Mouse (Mus musculus) embryonic facial prominence, embryonic 11.5 days (tissue): ENCODE measurements around the gene Gm10639. TPM values are rescaled to one million over a fixed set of nuclear protein-coding genes. Genes with fewer than 3 reads are reported as not detected.
A peak's percentile ranks its signal among the peaks of the same experiment; 100 is the strongest.
"Not testable (repeated sequence)": the region's sequence is repeated elsewhere in the genome, so short reads cannot be mapped to it uniquely, and the experiment has no call there.

Experiments used
- ATAC-seq: fragments of 200-750 bp; cut with Nextera tagmentation; replicated peaks from 2 replicates; pipeline ENCODE4 v1.8.0; 2017; ENCODE audit warnings: low read depth; ENCODE audit not compliant: insufficient number of reproducible peaks, low FRiP score, low TSS enrichment
- DNase-seq: peaks from one replicate; pipeline ENCODE4 v3.0.0-alpha.2; 2015; ENCODE audit warnings: low spot score
- H3K27ac ChIP-seq: fragments of 300-500 bp; sonication (generic); replicated peaks from 2 replicates; pipeline ENCODE4 v1.5.1; 2014; ENCODE audit warnings: mild to moderate bottlenecking, low read depth, low read length, control low read depth
- H3K27me3 ChIP-seq: fragments of 300-500 bp; sonication (generic); 2 replicates; pipeline ENCODE4 v1.6.1; 2014; ENCODE audit warnings: mild to moderate bottlenecking, low read length, moderate library complexity, mixed read lengths; ENCODE audit not compliant: control insufficient read depth, insufficient read depth
- H3K36me3 ChIP-seq: fragments of 300-500 bp; sonication (generic); replicated peaks from 2 replicates; pipeline ENCODE4 v1.6.1; 2014; ENCODE audit warnings: low read depth, mild to moderate bottlenecking, low read length, moderate library complexity, mixed read lengths; ENCODE audit not compliant: control insufficient read depth, insufficient read depth
- H3K4me1 ChIP-seq: fragments of 300-500 bp; sonication (generic); 2 replicates; pipeline ENCODE4 v1.6.1; 2014; ENCODE audit warnings: low read length, mixed read lengths; ENCODE audit not compliant: control insufficient read depth, insufficient read depth
- H3K4me2 ChIP-seq: fragments of 300-500 bp; sonication (generic); 2 replicates; pipeline ENCODE4 v1.6.1; 2014; ENCODE audit warnings: low read depth, mild to moderate bottlenecking, control low read depth, low read length, moderate library complexity
- H3K4me3 ChIP-seq: fragments of 300-500 bp; sonication (generic); 2 replicates; pipeline ENCODE4 v1.5.1; 2014; ENCODE audit warnings: low read depth, low read length, control low read depth
- H3K9ac ChIP-seq: fragments of 300-500 bp; sonication (generic); replicated peaks from 2 replicates; pipeline ENCODE4 v1.6.1; 2014; ENCODE audit warnings: mild to moderate bottlenecking, control low read depth, low read length
- H3K9me3 ChIP-seq: fragments of 300-500 bp; sonication (generic); replicated peaks from 2 replicates; pipeline ENCODE4 v1.6.1; 2016; ENCODE audit warnings: mild to moderate bottlenecking, low read length, inconsistent platforms, mixed read lengths; ENCODE audit not compliant: control insufficient read depth
- WGBS: fragments of 180-500 bp; shearing (Covaris S2); extraction: QIAGEN DNeasy Blood & Tissue Kit; methylation state at CpG from one replicate; pipeline ENCODE4 v1.1.7; 2014; 5-methylcytosine and 5-hydroxymethylcytosine counted together
- polyA plus RNA-seq: library from polyadenylated mRNA; unstranded; fragments of >200 nt; fragmentation: Nextera tagmentation; extraction: Ambion mirVana; gene quantifications from 2 replicates; pipeline ENCODE4 v1.2.1, GENCODE M21; 2014

The Gm10639 gene
- polyA plus RNA-seq, 1 experiment from 2014 or later: not detected

GRCm38 (mm10) chr9:78327289-78327688 lies 37.6 kb downstream of the Gm10639 start, which contains the start of gene Omt2b:
TSS of gene Omt2b (plus strand) at chr9:78327589.
- not testable (repeated sequence) for ATAC-seq, H3K36me3 ChIP-seq, H3K4me2 ChIP-seq, H3K9ac ChIP-seq, H3K9me3 ChIP-seq, H3K27ac ChIP-seq, DNase-seq, H3K27me3 ChIP-seq, H3K4me1 ChIP-seq, H3K4me3 ChIP-seq
- 88% methylated on average over 1 of the region's 1 CpGs for WGBS

GRCm38 (mm10) chr9:78337050-78337449 lies 47.3 kb downstream of the Gm10639 start:
- not testable (repeated sequence) for ATAC-seq, H3K36me3 ChIP-seq

GRCm38 (mm10) chr9:78340324-78340723 lies 50.6 kb downstream of the Gm10639 start:
- WGBS: 8% methylated on average over 8 of the region's 8 CpGs
- DNase-seq: peak; percentile 69

More at GRCm38 (mm10) chr9:78337050-78337449, 47.3 kb downstream of the Gm10639 start:
- not testable (repeated sequence) for H3K4me2 ChIP-seq, H3K9me3 ChIP-seq, H3K27me3 ChIP-seq, H3K4me3 ChIP-seq, DNase-seq, H3K27ac ChIP-seq, H3K4me1 ChIP-seq, H3K9ac ChIP-seq

GRCm38 (mm10) chr9:78342494-78342893 lies 52.8 kb downstream of the Gm10639 start:
- H3K27ac ChIP-seq, H3K4me3 ChIP-seq, H3K4me2 ChIP-seq, H3K9ac ChIP-seq, DNase-seq, H3K4me1 ChIP-seq, H3K9me3 ChIP-seq, ATAC-seq, H3K27me3 ChIP-seq, H3K36me3 ChIP-seq: not testable (repeated sequence)
- WGBS: 90% methylated on average over 4 of the region's 4 CpGs

More at GRCm38 (mm10) chr9:78340324-78340723, 50.6 kb downstream of the Gm10639 start:
- not testable (repeated sequence) for H3K36me3 ChIP-seq, H3K27ac ChIP-seq, H3K9ac ChIP-seq, H3K9me3 ChIP-seq, H3K4me1 ChIP-seq, H3K4me3 ChIP-seq, ATAC-seq, H3K27me3 ChIP-seq, H3K4me2 ChIP-seq

- H3K4me1 ChIP-seq, H3K4me3 ChIP-seq, H3K9ac ChIP-seq, H3K36me3 ChIP-seq, DNase-seq, H3K27me3 ChIP-seq, H3K4me2 ChIP-seq, ATAC-seq, H3K27ac ChIP-seq, H3K9me3 ChIP-seq: not testable (repeated sequence)
- WGBS: 86% methylated on average over 9 of the region's 9 CpGs
Measured at GRCm38 (mm10) chr9:78343055-78343454, 53.3 kb downstream of the Gm10639 start.

GRCm38 (mm10) chr9:78345235-78345634 lies 55.5 kb downstream of the Gm10639 start:
- not testable (repeated sequence) for H3K4me3 ChIP-seq, H3K27me3 ChIP-seq, H3K9me3 ChIP-seq, H3K27ac ChIP-seq, DNase-seq, H3K4me2 ChIP-seq, H3K9ac ChIP-seq, H3K4me1 ChIP-seq, H3K36me3 ChIP-seq, ATAC-seq
- WGBS: 63% methylated on average over 3 of the region's 4 CpGs

GRCm38 (mm10) chr9:78347004-78347403 lies 57.3 kb downstream of the Gm10639 start:
- Histone ChIP-seq H3K9ac (no peak overlapping the region), H3K4me1 (no peaks in the 10 kb centered on the region), H3K36me3 (no peaks in the 10 kb centered on the region), H3K9me3 (no peaks in the 10 kb centered on the region), H3K27ac (no peak overlapping the region), H3K4me2 (no peak overlapping the region), H3K4me3 (no peak overlapping the region), H3K27me3 (no peaks in the 10 kb centered on the region)
- ATAC-seq (no peak), DNase-seq (no peak)
- 62% methylated on average over 3 of the region's 3 CpGs for WGBS

- not testable (repeated sequence) for H3K36me3 ChIP-seq, H3K9ac ChIP-seq, H3K27ac ChIP-seq, H3K4me1 ChIP-seq, H3K4me2 ChIP-seq, H3K9me3 ChIP-seq, H3K27me3 ChIP-seq, DNase-seq, H3K4me3 ChIP-seq, ATAC-seq
- 67% methylated on average over 6 of the region's 6 CpGs for WGBS
Measured at GRCm38 (mm10) chr9:78348206-78349004, 58.7 kb downstream of the Gm10639 start.
